Mouse (Mus musculus) G1E (cell line): Measurements from ENCODE around the gene Nek6.

ENCODE experiments used
- CTCF ChIP-seq: IDR thresholded peaks from 2 replicates; pipeline ENCODE4 v1.5.1; 2012; ENCODE audit warnings: low read depth, low read length, inconsistent platforms, mixed read lengths
- GATA1 ChIP-seq: IDR thresholded peaks from 2 replicates; pipeline ENCODE4 v1.6.1; 2012; ENCODE audit warnings: borderline replicate concordance, low read length, inconsistent platforms, mixed read lengths
- POLR2AphosphoS5 ChIP-seq: IDR thresholded peaks from 2 replicates; pipeline ENCODE4 v1.6.1; 2012; ENCODE audit warnings: low read depth, low read length, inconsistent platforms; ENCODE audit not compliant: insufficient replicate concordance

GRCm38 (mm10) chr2:38616072-38616471 lies 104.6 kb downstream of the Nek6 start:
- TF ChIP-seq GATA1 (no peak), POLR2AphosphoS5 (no peak), CTCF (no peak)
